Mouse (Mus musculus): Measurements from ENCODE around the gene Pi4ka. TPM values are rescaled to one million over a fixed set of nuclear protein-coding genes. Genes with fewer than 3 reads are reported as not detected.

The Pi4ka gene
- total RNA-seq (2022), result 100 to 1,000 TPM; 261 to 306 (median 301) TPM

GRCm38 (mm10) chr16:17405736-17406443, at the start of gene Pi4ka, which contains the start of gene Snap29:
TSS of gene Pi4ka (minus strand) at chr16:17406314.
TSS of gene Snap29 (plus strand) at chr16:17405986.
- DNase-seq (ENCODE audit: low spot score in 2 of 2), result peak; percentile 98 to 100

GRCm38 (mm10) chr16:17452373-17452715, 46.2 kb upstream of the Pi4ka start:
- peak; percentile 29 to 38 for DNase-seq (ENCODE audit: low spot score in 2 of 2)

- DNase-seq (ENCODE audit: low spot score in 2 of 2), result peak; percentile 97 to 98
These were observed 45.6 kb upstream of the Pi4ka start, which contains the start of gene Crkl for GRCm38 (mm10) chr16:17451541-17452372. TSS of gene Crkl (plus strand) at chr16:17451987.

- no peak for DNase-seq (ENCODE audit: low spot score in 2 of 2)
These were observed 26.5 kb upstream of the Pi4ka start for GRCm38 (mm10) chr16:17432576-17432975.

- DNase-seq (ENCODE audit: low spot score in 2 of 2), result no peak
These were observed 16.9 kb upstream of the Pi4ka start for GRCm38 (mm10) chr16:17423021-17423420.

GRCm38 (mm10) chr16:17410209-17410608, 4.1 kb upstream of the Pi4ka start:
- no peak for DNase-seq (ENCODE audit: low spot score in 2 of 2)

GRCm38 (mm10) chr16:17409046-17409445, 2.9 kb upstream of the Pi4ka start:
- DNase-seq (ENCODE audit: low spot score in 2 of 2), result no peak

GRCm38 (mm10) chr16:17406512-17407231, 558 bp upstream of the Pi4ka start:
- peak in 1 of 2 experiments; percentile 14 for DNase-seq (ENCODE audit: low spot score in 2 of 2)

- peak; percentile 80 for DNase-seq (ENCODE audit: low spot score in 2 of 2)
These were observed 830 bp downstream of the Pi4ka start for GRCm38 (mm10) chr16:17405271-17405696.

- DNase-seq (ENCODE audit: low spot score in 2 of 2), result peak in 1 of 2 experiments; percentile 19
These were observed 3.3 kb downstream of the Pi4ka start for GRCm38 (mm10) chr16:17402855-17403254.

GRCm38 (mm10) chr16:17392784-17393183, 13.3 kb downstream of the Pi4ka start:
- DNase-seq (ENCODE audit: low spot score in 2 of 2), result no peak

- no peak for DNase-seq (ENCODE audit: low spot score in 2 of 2)
These were observed 22.4 kb downstream of the Pi4ka start for GRCm38 (mm10) chr16:17383594-17384326.

- no peak for DNase-seq (ENCODE audit: low spot score in 2 of 2)
These were observed 23.8 kb downstream of the Pi4ka start for GRCm38 (mm10) chr16:17382306-17382705.

- no peak for DNase-seq (ENCODE audit: low spot score in 2 of 2)
These were observed 47.3 kb downstream of the Pi4ka start for GRCm38 (mm10) chr16:17358787-17359186.

GRCm38 (mm10) chr16:17356031-17356430, 50.1 kb downstream of the Pi4ka start:
- no peak for DNase-seq (ENCODE audit: low spot score in 2 of 2)

GRCm38 (mm10) chr16:17346766-17347165, 59.3 kb downstream of the Pi4ka start:
- DNase-seq (ENCODE audit: low spot score in 2 of 2), result no peak

GRCm38 (mm10) chr16:17345813-17346155, 60.3 kb downstream of the Pi4ka start:
- DNase-seq (ENCODE audit: low spot score in 2 of 2), result no peak

- no peak for DNase-seq (ENCODE audit: low spot score in 2 of 2)
These were observed 60.8 kb downstream of the Pi4ka start for GRCm38 (mm10) chr16:17345141-17345812.

- DNase-seq (ENCODE audit: low spot score in 2 of 2), result no peak
These were observed 64.3 kb downstream of the Pi4ka start for GRCm38 (mm10) chr16:17341847-17342246.

GRCm38 (mm10) chr16:17340705-17341104, 65.4 kb downstream of the Pi4ka start:
- no peak for DNase-seq (ENCODE audit: low spot score in 2 of 2)

- no peak for DNase-seq (ENCODE audit: low spot score in 2 of 2)
These were observed 66.4 kb downstream of the Pi4ka start for GRCm38 (mm10) chr16:17339701-17340100.
